Mouse (Mus musculus) myocyte (in vitro differentiated cells): ENCODE measurements around the gene Zfp26.

Experiments
- E2F4 ChIP-seq: IDR thresholded peaks from one replicate; pipeline ENCODE4 v1.6.1; 2011; ENCODE audit warnings: mild to moderate bottlenecking, control low read depth, moderate library complexity; ENCODE audit not compliant: insufficient read depth
- POLR2AphosphoS2 ChIP-seq: IDR thresholded peaks from one replicate; pipeline ENCODE4 v1.6.1; 2011; ENCODE audit warnings: low read depth, control low read depth; ENCODE audit not compliant: insufficient read length

- TF ChIP-seq POLR2AphosphoS2 (peak; percentile 80), E2F4 (no peak)
These were observed 32.7 kb upstream of the Zfp26 start, which contains the start of gene Zfp426 for GRCm38 (mm10) chr9:20492527-20493233.
